Mouse (Mus musculus): Measurements from ENCODE around the gene Snx29. TPM values are rescaled to one million over a fixed set of nuclear protein-coding genes. Genes with fewer than 3 reads are reported as not detected.

Snx29 gene
- polyA plus RNA-seq, 1 experiment = not detected

DNA sequence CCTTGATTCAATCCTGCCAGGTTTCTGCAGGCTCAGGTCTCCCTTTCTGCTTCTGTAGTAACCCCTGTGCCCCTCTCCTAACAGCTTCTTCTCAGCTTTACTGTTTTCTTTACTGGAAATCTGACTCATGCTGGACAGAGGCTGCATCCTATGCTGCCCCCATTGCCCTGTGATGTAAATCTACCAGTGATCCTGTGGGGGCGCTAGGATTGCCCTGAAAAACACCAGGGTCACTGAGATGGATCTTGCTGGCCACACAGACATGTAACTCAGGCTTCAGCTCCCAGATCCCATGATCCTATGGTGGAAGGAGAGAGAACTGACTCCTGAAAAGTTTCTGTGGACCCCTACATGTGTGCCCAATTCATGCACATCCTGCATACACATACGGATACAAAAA, 73.9 kb downstream of the Snx29 start:
- no peak overlapping the region for H3K4me3 ChIP-seq (ENCODE audit: insufficient read depth, low read depth, low read length)
- WGBS = 75% methylated on average over 2 of the region's 2 CpGs
- no peak overlapping the region for H3K27ac ChIP-seq (ENCODE audit: insufficient read depth, low read depth, low read length)
- TF ChIP-seq POLR2A (IDR thresholded peaks at IDR 0.05; ENCODE audit: insufficient read depth, low read depth, low read length) = no peak
- no peak for TF ChIP-seq CTCF (IDR thresholded peaks at IDR 0.05; ENCODE audit: insufficient read depth, low read depth, low read length)
- no peaks in the 10 kb centered on the region for H3K4me1 ChIP-seq (ENCODE audit: control insufficient read depth, insufficient read depth, low read length)

DNA sequence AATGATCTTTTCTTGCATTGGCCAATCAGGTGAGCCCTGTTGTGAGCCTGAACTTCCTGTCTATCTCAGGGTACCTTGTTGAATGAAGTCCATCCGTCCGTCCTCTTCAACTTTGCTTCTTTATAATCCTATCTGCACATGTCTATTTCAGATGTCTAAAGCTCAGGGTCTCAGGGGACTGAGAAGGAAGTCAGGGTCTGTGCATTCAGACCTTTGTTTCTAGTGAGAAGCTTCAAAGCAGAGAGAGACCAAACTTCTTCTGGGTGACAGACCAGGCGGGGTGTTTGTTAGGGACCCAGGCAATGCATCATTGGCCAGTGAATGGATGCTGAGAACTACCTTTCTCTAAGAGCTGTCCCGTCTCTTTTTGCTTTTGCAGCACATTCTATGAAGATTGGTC, 76.7 kb downstream of the Snx29 start:
- no peaks in the 10 kb centered on the region for H3K4me1 ChIP-seq (ENCODE audit: control insufficient read depth, insufficient read depth, low read length)
- 96% methylated on average over 4 of the region's 4 CpGs for WGBS
- no peak overlapping the region for H3K27ac ChIP-seq (ENCODE audit: insufficient read depth, low read depth, low read length)
- no peak for TF ChIP-seq CTCF (IDR thresholded peaks at IDR 0.05; ENCODE audit: insufficient read depth, low read depth, low read length)
- TF ChIP-seq POLR2A (IDR thresholded peaks at IDR 0.05; ENCODE audit: insufficient read depth, low read depth, low read length) = no peak
- H3K4me3 ChIP-seq (ENCODE audit: insufficient read depth, low read depth, low read length) = no peak overlapping the region

DNA sequence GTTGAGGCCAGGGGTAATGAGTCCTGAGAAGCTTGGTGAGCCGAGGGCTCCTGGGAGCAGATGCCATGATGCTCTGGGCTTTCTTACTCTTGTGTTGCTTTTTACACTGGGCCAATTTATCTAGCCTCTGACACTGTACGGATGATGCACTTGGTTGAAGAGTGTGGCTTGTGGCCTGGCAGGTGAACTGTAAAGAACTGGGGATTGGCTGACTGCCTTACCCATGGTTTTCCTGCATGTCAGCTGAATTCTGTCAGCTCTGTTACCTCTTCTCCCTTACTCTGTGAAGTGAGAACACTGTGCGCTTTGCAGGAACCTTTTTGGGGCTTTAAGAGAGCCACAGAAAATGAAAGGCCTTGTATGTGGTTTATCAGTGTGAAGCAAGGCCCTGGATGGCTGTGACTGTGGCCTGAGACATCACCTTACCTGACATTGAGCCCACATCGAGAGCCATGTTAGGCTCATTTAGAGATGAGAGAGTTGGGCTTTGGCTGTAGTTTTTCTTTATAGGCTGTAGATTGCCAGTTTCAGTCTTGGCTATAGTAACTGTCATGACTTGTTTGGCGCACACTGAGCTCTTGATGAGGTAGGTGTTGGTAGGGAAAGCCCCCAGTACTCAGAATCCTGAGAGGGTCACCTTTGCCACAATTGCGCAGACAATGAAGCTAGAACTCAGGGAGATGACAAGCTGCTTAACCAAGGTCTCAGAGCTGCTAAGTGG, 77.3 kb downstream of the Snx29 start:
- Histone ChIP-seq H3K4me1 (ENCODE audit: control insufficient read depth, insufficient read depth, low read length) (no peaks in the 10 kb centered on the region), H3K4me3 (ENCODE audit: insufficient read depth, low read depth, low read length) (no peak overlapping the region), H3K27ac (ENCODE audit: insufficient read depth, low read depth, low read length) (no peak overlapping the region)
- WGBS = 93% methylated on average over 6 of the region's 6 CpGs
- no peak for TF ChIP-seq POLR2A (IDR thresholded peaks at IDR 0.05; ENCODE audit: insufficient read depth, low read depth, low read length)
- TF ChIP-seq CTCF (IDR thresholded peaks at IDR 0.05; ENCODE audit: insufficient read depth, low read depth, low read length) = no peak

DNA sequence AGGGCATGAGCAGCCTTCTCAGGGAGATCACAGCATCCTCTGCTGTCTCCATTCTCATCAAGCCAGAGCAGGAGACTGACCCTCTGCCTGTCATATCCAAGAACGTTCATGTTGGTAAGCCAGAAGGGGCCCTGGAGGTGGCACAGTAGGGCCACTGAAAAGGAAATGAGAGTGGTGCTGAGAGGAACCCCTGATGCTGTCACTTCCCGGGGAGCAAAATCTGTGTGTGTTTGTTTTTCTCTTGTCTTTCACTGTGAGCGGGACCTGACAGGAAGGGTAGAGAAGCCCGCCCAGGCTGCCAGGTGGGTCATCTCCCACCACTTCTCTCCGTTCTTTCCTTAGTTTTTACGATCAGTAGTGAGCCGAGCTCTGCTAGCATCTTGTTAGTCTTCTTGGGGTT, 78.2 kb downstream of the Snx29 start:
- TF ChIP-seq CTCF (IDR thresholded peaks at IDR 0.05; ENCODE audit: insufficient read depth, low read depth, low read length) (no peak), POLR2A (IDR thresholded peaks at IDR 0.05; ENCODE audit: insufficient read depth, low read depth, low read length) (no peak)
- 88% methylated on average over 7 of the region's 7 CpGs for WGBS
- Histone ChIP-seq H3K4me1 (ENCODE audit: control insufficient read depth, insufficient read depth, low read length) (no peaks in the 10 kb centered on the region), H3K27ac (ENCODE audit: insufficient read depth, low read depth, low read length) (no peak overlapping the region), H3K4me3 (ENCODE audit: insufficient read depth, low read depth, low read length) (no peak overlapping the region)

DNA sequence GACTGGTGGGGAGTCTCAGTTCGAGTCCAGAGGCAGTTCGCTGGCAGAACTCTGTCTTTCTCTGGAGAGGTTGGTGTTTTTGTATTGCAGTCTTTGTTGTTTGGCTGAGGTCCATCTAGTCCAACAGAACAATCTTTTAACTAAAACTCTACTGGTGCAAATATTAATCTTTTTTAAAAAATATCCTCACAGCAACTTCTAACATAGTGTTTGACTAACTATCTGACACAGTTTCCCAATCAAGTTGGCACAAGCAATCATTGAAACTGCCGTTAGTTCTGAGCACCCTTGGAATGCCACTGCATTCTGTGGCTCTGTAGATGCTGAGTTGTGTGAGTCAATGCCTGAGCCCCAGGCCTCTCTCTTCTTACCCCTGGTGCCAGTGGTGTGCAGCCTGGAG, 82.5 kb downstream of the Snx29 start:
- H3K4me1 ChIP-seq (ENCODE audit: control insufficient read depth, insufficient read depth, low read length) = no peaks in the 10 kb centered on the region
- WGBS = 64% methylated on average over 3 of the region's 3 CpGs
- no peak overlapping the region for H3K4me3 ChIP-seq (ENCODE audit: insufficient read depth, low read depth, low read length)
- no peak for TF ChIP-seq CTCF (IDR thresholded peaks at IDR 0.05; ENCODE audit: insufficient read depth, low read depth, low read length)
- no peak for TF ChIP-seq POLR2A (IDR thresholded peaks at IDR 0.05; ENCODE audit: insufficient read depth, low read depth, low read length)
- H3K27ac ChIP-seq (ENCODE audit: insufficient read depth, low read depth, low read length) = no peak overlapping the region

DNA sequence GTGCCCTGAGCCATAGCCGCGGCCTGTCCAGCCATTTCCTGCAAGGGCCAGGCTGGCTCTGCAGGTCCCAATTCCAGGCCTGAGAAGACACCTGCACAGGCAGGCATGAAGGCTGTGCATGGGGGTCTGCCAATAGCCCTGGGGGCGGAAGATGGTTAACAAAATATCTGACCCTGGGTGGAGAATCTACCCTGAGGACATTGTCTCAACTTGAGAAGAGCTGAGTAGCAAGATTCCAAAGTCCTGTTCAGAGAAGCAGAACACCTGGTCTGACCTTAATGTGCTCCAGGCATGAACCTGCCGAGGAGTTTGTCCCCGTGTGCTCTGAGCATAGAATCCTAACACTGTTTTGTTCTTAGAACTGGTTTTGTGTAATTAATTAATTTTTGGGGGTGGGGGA, 83.5 kb downstream of the Snx29 start:
- Histone ChIP-seq H3K27ac (ENCODE audit: insufficient read depth, low read depth, low read length) (no peak overlapping the region), H3K4me1 (ENCODE audit: control insufficient read depth, insufficient read depth, low read length) (no peaks in the 10 kb centered on the region), H3K4me3 (ENCODE audit: insufficient read depth, low read depth, low read length) (no peak overlapping the region)
- WGBS = 96% methylated on average over 5 of the region's 5 CpGs
- no peak for TF ChIP-seq POLR2A (IDR thresholded peaks at IDR 0.05; ENCODE audit: insufficient read depth, low read depth, low read length)
- TF ChIP-seq CTCF (IDR thresholded peaks at IDR 0.05; ENCODE audit: insufficient read depth, low read depth, low read length) = no peak

DNA sequence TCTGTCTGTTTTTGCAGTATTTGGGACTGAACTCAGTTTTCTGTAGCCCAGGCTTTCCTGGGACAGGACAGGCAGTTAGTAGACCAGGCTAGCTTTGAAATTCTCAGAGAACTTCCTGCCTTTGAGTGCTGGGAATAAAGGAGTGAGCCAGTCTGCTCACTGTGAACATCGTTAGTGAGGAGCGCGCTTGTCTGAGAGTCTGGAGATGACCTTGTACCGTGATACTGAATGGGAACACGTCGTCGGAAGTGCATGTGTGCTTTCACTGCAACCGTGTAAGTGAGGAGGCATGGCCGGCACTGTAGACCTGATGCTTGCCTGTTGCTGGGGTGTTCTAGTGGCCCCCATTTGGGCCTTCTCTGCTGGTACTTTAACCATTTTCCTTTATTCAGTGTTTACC, 83.9 kb downstream of the Snx29 start:
- no peak overlapping the region for H3K4me3 ChIP-seq (ENCODE audit: insufficient read depth, low read depth, low read length)
- 88% methylated on average over 9 of the region's 9 CpGs for WGBS
- no peak overlapping the region for H3K27ac ChIP-seq (ENCODE audit: insufficient read depth, low read depth, low read length)
- TF ChIP-seq POLR2A (IDR thresholded peaks at IDR 0.05; ENCODE audit: insufficient read depth, low read depth, low read length) (no peak), CTCF (IDR thresholded peaks at IDR 0.05; ENCODE audit: insufficient read depth, low read depth, low read length) (no peak)
- H3K4me1 ChIP-seq (ENCODE audit: control insufficient read depth, insufficient read depth, low read length) = no peaks in the 10 kb centered on the region

DNA sequence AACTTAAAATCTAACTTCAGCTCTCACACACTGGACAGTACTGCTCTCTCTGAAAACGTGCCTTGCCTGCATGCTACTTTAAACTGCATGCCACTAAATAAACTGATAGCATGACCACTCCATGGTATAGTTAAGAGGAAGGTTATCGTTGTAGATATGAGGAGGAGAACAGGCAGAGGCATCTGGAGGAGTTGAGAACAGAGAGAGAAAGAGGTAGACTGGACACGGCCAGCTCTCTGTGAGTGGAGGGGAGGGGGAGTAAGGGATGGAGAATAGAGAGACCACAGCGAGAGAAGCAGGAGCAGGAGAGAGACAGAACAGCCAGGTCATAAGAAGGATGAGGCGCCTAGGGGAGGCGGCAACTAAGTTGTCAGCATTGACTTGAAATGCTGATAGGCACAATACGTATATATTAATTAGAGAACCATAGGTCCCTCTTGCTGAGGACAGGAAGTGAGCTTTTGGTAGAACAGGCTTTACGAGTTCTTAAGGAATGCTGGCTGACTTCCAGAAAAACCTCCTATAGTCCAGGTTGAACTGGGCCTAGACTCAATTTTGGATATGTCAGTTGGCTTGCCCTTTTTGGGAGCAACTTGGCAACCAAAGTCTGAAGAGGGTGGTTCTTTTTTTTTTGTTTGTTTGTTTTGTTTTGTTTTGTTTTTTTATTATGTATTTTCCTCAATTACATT, 85.4 kb downstream of the Snx29 start:
- Histone ChIP-seq H3K27ac (ENCODE audit: insufficient read depth, low read depth, low read length) (no peak overlapping the region), H3K4me3 (ENCODE audit: insufficient read depth, low read depth, low read length) (no peak overlapping the region), H3K4me1 (ENCODE audit: control insufficient read depth, insufficient read depth, low read length) (no peaks in the 10 kb centered on the region)
- 84% methylated on average over 8 of the region's 8 CpGs for WGBS
- TF ChIP-seq POLR2A (IDR thresholded peaks at IDR 0.05; ENCODE audit: insufficient read depth, low read depth, low read length) (no peak), CTCF (IDR thresholded peaks at IDR 0.05; ENCODE audit: insufficient read depth, low read depth, low read length) (no peak)

DNA sequence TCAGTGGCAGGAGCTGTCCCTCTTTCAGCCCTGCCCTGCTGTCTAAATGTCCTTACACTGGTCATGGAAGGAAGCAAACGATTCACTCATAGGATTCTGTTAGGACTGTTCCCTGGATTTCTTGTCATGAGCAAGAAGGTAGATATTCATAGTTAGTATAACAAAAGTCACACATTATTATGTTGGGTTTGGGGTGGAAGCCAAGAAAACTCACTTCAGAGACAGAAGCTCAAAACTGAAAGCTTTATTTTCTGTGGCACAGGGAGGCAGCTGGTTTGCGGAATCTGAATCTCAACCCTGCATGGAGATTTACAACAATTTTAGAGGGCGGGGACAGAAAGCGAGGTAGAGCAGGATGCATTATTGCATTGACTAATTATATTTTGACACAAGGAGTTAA, 86.0 kb downstream of the Snx29 start:
- H3K4me1 ChIP-seq (ENCODE audit: control insufficient read depth, insufficient read depth, low read length) = no peaks in the 10 kb centered on the region
- no peak for TF ChIP-seq CTCF (IDR thresholded peaks at IDR 0.05; ENCODE audit: insufficient read depth, low read depth, low read length)
- TF ChIP-seq POLR2A (IDR thresholded peaks at IDR 0.05; ENCODE audit: insufficient read depth, low read depth, low read length) = no peak
- H3K27ac ChIP-seq (ENCODE audit: insufficient read depth, low read depth, low read length) = no peak overlapping the region
- WGBS = 96% methylated on average over 4 of the region's 4 CpGs
- H3K4me3 ChIP-seq (ENCODE audit: insufficient read depth, low read depth, low read length) = no peak overlapping the region
